Mouse (Mus musculus) MEL (cell line): Measurements from ENCODE around the gene Grk3. TPM values are rescaled to one million over a fixed set of nuclear protein-coding genes. Genes with fewer than 3 reads are reported as not detected.

Experiments
- DNase-seq: peaks from one replicate; pipeline ENCODE4 v3.0.0; 2011; ENCODE audit warnings: low read depth, low spot score
- H3K27ac ChIP-seq: 2 replicates; pipeline ENCODE4 v1.5.1; 2012; ENCODE audit warnings: low read depth, mild to moderate bottlenecking, control low read depth, low read length, moderate library complexity; ENCODE audit not compliant: control insufficient read depth
- H3K27me3 ChIP-seq, 2 experiments: fragments of 150-350 bp in 1 of 2; sonication (generic) in 1 of 2; 2 replicates each; pipeline ENCODE4 v1.6.1; 2012; ENCODE audit warnings: low read length in 2 of 2, mild to moderate bottlenecking in 2 of 2, improper control_type of control experiment in 1 of 2, moderate library complexity in 1 of 2; ENCODE audit not compliant: insufficient read depth in 2 of 2, control insufficient read depth in 1 of 2
- H3K36me3 ChIP-seq, 2 experiments: 2 replicates each; pipeline ENCODE4 v1.6.1; 2012 to 2014; ENCODE audit warnings: low read length in 2 of 2, improper control_type of control experiment in 1 of 2, inconsistent platforms in 1 of 2, mild to moderate bottlenecking in 1 of 2; ENCODE audit not compliant: insufficient read depth in 2 of 2, control insufficient read depth in 1 of 2
- H3K4me1 ChIP-seq, 2 experiments: fragments of 150-350 bp in 1 of 2; sonication (generic) in 1 of 2; 2 replicates each; pipeline ENCODE4 v1.6.1; 2012; ENCODE audit warnings: low read length in 2 of 2, improper control_type of control experiment in 1 of 2, mild to moderate bottlenecking in 1 of 2; ENCODE audit not compliant: insufficient read depth in 2 of 2, control insufficient read depth in 1 of 2
- H3K4me3 ChIP-seq, 2 experiments: fragments of 150-350 bp in 1 of 2; sonication (generic) in 1 of 2; 2 replicates each; pipeline ENCODE4 v1.5.1; 2012; ENCODE audit warnings: low read depth in 2 of 2, low read length in 2 of 2, mild to moderate bottlenecking in 2 of 2, moderate library complexity in 2 of 2, control low read depth in 1 of 2, improper control_type of control experiment in 1 of 2; ENCODE audit not compliant: control insufficient read depth in 1 of 2, insufficient read depth in 1 of 2
- H3K79me2 ChIP-seq: 2 replicates; pipeline ENCODE4 v1.6.1; 2012; ENCODE audit warnings: mild to moderate bottlenecking, low read length, moderate library complexity; ENCODE audit not compliant: control insufficient read depth, poor library complexity, insufficient read depth
- H3K9ac ChIP-seq: 2 replicates; pipeline ENCODE4 v1.6.1; 2012; ENCODE audit warnings: low read depth, mild to moderate bottlenecking, control low read depth, low read length, moderate library complexity; ENCODE audit not compliant: control insufficient read depth, poor library complexity, severe bottlenecking
- H3K9me3 ChIP-seq: fragments of 150-350 bp; sonication (generic); replicated peaks from 2 replicates; pipeline ENCODE4 v1.6.1; 2012; ENCODE audit warnings: mild to moderate bottlenecking, low read length, improper control_type of control experiment, moderate library complexity; ENCODE audit not compliant: insufficient read depth
- BHLHE40 ChIP-seq: IDR thresholded peaks from 2 replicates; pipeline ENCODE4 v1.6.1; 2012; ENCODE audit warnings: low read depth, mild to moderate bottlenecking, inconsistent platforms, low read length, improper control_type of control experiment, borderline replicate concordance
- CHD2 ChIP-seq: IDR thresholded peaks from 2 replicates; pipeline ENCODE4 v1.6.1; 2011; ENCODE audit warnings: low read length, improper control_type of control experiment
- CTCF ChIP-seq, 3 experiments: IDR thresholded peaks in 2 of 3; conservative IDR thresholded peaks in 1 of 3; 2 replicates each; pipeline ENCODE4 v1.5.1; 2011 to 2012; ENCODE audit warnings: low read length in 3 of 3, low read depth in 2 of 3, mild to moderate bottlenecking in 2 of 3, improper control_type of control experiment in 1 of 3, inconsistent platforms in 1 of 3, mixed read lengths in 1 of 3, moderate library complexity in 1 of 3; ENCODE audit not compliant: control insufficient read depth in 1 of 3, insufficient read depth in 1 of 3, poor library complexity in 1 of 3, severe bottlenecking in 1 of 3
- E2F4 ChIP-seq: IDR thresholded peaks from 2 replicates; pipeline ENCODE4 v1.6.1; 2011; ENCODE audit warnings: low read depth, low read length, improper control_type of control experiment, borderline replicate concordance
- ELF1 ChIP-seq: IDR thresholded peaks from 2 replicates; pipeline ENCODE4 v1.6.1; 2014; ENCODE audit warnings: low read depth, mild to moderate bottlenecking, inconsistent platforms, low read length, improper control_type of control experiment, moderate library complexity
- GATA1 ChIP-seq: IDR thresholded peaks from 2 replicates; pipeline ENCODE4 v1.6.1; 2011; ENCODE audit warnings: low read depth, low read length, improper control_type of control experiment
- HCFC1 ChIP-seq: IDR thresholded peaks from 2 replicates; pipeline ENCODE4 v1.6.1; 2012; ENCODE audit warnings: low read depth, mild to moderate bottlenecking, inconsistent platforms, low read length, improper control_type of control experiment, moderate library complexity
- JUND ChIP-seq: IDR thresholded peaks from 2 replicates; pipeline ENCODE4 v1.6.1; 2011; ENCODE audit warnings: low read depth, mild to moderate bottlenecking, improper control_type of control experiment, low read length
- KAT2A ChIP-seq: conservative IDR thresholded peaks from 2 replicates; pipeline ENCODE4 v1.6.1; 2012; ENCODE audit warnings: low read depth, low read length, improper control_type of control experiment, inconsistent platforms
- MAFK ChIP-seq: IDR thresholded peaks from 2 replicates; pipeline ENCODE4 v1.6.1; 2011; ENCODE audit warnings: low read depth, mild to moderate bottlenecking, low read length, improper control_type of control experiment, borderline replicate concordance
- MAZ ChIP-seq: IDR thresholded peaks from 2 replicates; pipeline ENCODE4 v1.6.1; 2012; ENCODE audit warnings: low read depth, mild to moderate bottlenecking, inconsistent platforms, low read length, improper control_type of control experiment
- MXI1 ChIP-seq: IDR thresholded peaks from 2 replicates; pipeline ENCODE4 v1.6.1; 2011; ENCODE audit warnings: mild to moderate bottlenecking, low read depth, low read length, improper control_type of control experiment
- NRF1 ChIP-seq: IDR thresholded peaks from 2 replicates; pipeline ENCODE4 v1.6.1; 2014; ENCODE audit warnings: low read depth, mild to moderate bottlenecking, inconsistent platforms, low read length, improper control_type of control experiment, moderate library complexity; ENCODE audit not compliant: poor library complexity, insufficient read depth, severe bottlenecking
- POLR2A ChIP-seq, 2 experiments: IDR thresholded peaks; 2 replicates each; pipeline ENCODE4 v1.6.1; 2011 to 2012; ENCODE audit warnings: low read length in 2 of 2, mild to moderate bottlenecking in 2 of 2, control low read depth in 1 of 2, improper control_type of control experiment in 1 of 2, low read depth in 1 of 2, moderate library complexity in 1 of 2; ENCODE audit not compliant: control insufficient read depth in 1 of 2, insufficient read depth in 1 of 2, poor library complexity in 1 of 2
- POLR2AphosphoS5 ChIP-seq: IDR thresholded peaks from 2 replicates; pipeline ENCODE4 v1.6.1; 2012; ENCODE audit warnings: low read depth, borderline replicate concordance, mild to moderate bottlenecking, inconsistent platforms, low read length, moderate library complexity, mixed read lengths
- RAD21 ChIP-seq: IDR thresholded peaks from 2 replicates; pipeline ENCODE4 v1.6.1; 2011; ENCODE audit warnings: mild to moderate bottlenecking, low read depth, low read length, improper control_type of control experiment
- SIN3A ChIP-seq: IDR thresholded peaks from 2 replicates; pipeline ENCODE4 v1.6.1; 2012; ENCODE audit warnings: low read length, improper control_type of control experiment, inconsistent platforms
- TBP ChIP-seq: IDR thresholded peaks from 2 replicates; pipeline ENCODE4 v1.8.0; 2011; ENCODE audit warnings: low read depth, low read length, improper control_type of control experiment
- TCF12 ChIP-seq: IDR thresholded peaks from 2 replicates; pipeline ENCODE4 v1.6.1; 2014; ENCODE audit warnings: low read depth, mild to moderate bottlenecking, inconsistent platforms, low read length, improper control_type of control experiment, moderate library complexity
- UBTF ChIP-seq: IDR thresholded peaks from 2 replicates; pipeline ENCODE4 v1.6.1; 2012; ENCODE audit warnings: low read depth, mild to moderate bottlenecking, inconsistent platforms, low read length, improper control_type of control experiment, moderate library complexity, borderline replicate concordance; ENCODE audit not compliant: insufficient read depth
- USF2 ChIP-seq, 2 experiments: IDR thresholded peaks; 2 replicates each; pipeline ENCODE4 v1.6.1; 2011 to 2012; ENCODE audit warnings: improper control_type of control experiment in 2 of 2, low read length in 2 of 2, borderline replicate concordance in 1 of 2, inconsistent platforms in 1 of 2, low read depth in 1 of 2, mild to moderate bottlenecking in 1 of 2; ENCODE audit not compliant: insufficient read depth in 1 of 2
- ZC3H11A ChIP-seq: IDR thresholded peaks from 2 replicates; pipeline ENCODE4 v1.6.1; 2012; ENCODE audit warnings: low read depth, mild to moderate bottlenecking, inconsistent platforms, low read length, improper control_type of control experiment
- ZKSCAN1 ChIP-seq: IDR thresholded peaks from 2 replicates; pipeline ENCODE4 v1.6.1; 2012; ENCODE audit warnings: low read depth, mild to moderate bottlenecking, inconsistent platforms, low read length, improper control_type of control experiment, moderate library complexity
- ZNF384 ChIP-seq: IDR thresholded peaks from 2 replicates; pipeline ENCODE4 v1.6.1; 2012; ENCODE audit warnings: low read depth, mild to moderate bottlenecking, inconsistent platforms, low read length, improper control_type of control experiment
- polyA plus RNA-seq, 2 experiments: library from polyadenylated mRNA; stranded (reverse) in 1 of 2; unstranded in 1 of 2; fragments of >175 nt in 1 of 2; fragments of >200 nt in 1 of 2; gene quantifications; 2 replicates each; pipeline versions ENCODE4 v1.2.1 to v1.2.4; 2012; ENCODE audit warnings: low replicate concordance in 2 of 2, low read depth in 1 of 2; ENCODE audit not compliant: insufficient read length in 2 of 2, insufficient read depth in 1 of 2, missing spikeins in 1 of 2
- total RNA-seq: library from RNA; depleted of rRNA; stranded (reverse); fragments of 300-350 nt; gene quantifications from 2 replicates; pipeline ENCODE4 v1.2.3, GENCODE M21; 2012

The Grk3 gene
- total and polyA plus RNA-seq, 3 experiments = not detected

GRCm38 (mm10) chr5:112973596-112973995 is 42.0 kb downstream of the Grk3 start:
- Histone ChIP-seq H3K27me3 (no peaks in the 10 kb centered on the region), H3K36me3 (no peaks in the 10 kb centered on the region)
- TF ChIP-seq MAFK = no peak
- TF ChIP-seq, all 39 proteins: peak for 0
- H3K9ac ChIP-seq = no peak overlapping the region
- H3K9me3 ChIP-seq = no peaks in the 10 kb centered on the region
- H3K4me3 ChIP-seq = no peak overlapping the region
- H3K27ac ChIP-seq = no peak overlapping the region
- no peaks in the 10 kb centered on the region for H3K4me1 ChIP-seq
- H3K79me2 ChIP-seq = no peaks in the 10 kb centered on the region
- no peak for DNase-seq

DNA sequence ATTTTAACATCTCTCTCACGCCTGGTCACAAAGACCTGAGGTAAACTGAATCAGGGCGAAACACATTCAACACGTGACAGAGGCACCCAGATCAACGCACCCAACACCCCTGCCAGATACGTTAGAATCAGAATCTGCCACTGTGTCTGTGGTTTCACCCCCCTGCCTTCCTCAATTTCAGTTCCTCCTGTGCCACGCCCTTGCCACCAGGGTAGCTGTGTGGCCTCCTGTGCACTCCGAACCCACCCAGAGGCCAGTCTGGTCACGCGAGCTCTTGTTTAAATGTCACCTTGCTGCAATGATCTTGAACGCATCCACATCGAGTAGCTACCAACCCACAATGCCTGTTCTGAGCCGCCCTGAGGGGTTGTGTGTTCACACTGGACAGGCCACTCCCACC is 43.3 kb downstream of the Grk3 start:
- Histone ChIP-seq H3K27ac (no peak overlapping the region), H3K4me1 (no peaks in the 10 kb centered on the region), H3K36me3 (no peaks in the 10 kb centered on the region), H3K4me3 (no peak overlapping the region), H3K9me3 (no peaks in the 10 kb centered on the region), H3K79me2 (no peaks in the 10 kb centered on the region), H3K27me3 (no peaks in the 10 kb centered on the region), H3K9ac (no peak overlapping the region)
- DNase-seq = no peak
- TF ChIP-seq MXI1 (no peak), KAT2A (no peak), CTCF (IDR thresholded peaks at IDR 0.05 in 2 of 3, conservative IDR thresholded peaks at IDR 0.05 in 1 of 3; ENCODE audit: control insufficient read depth in 1 of 3, insufficient read depth in 1 of 3, low read depth in 2 of 3, low read length in 3 of 3, poor library complexity in 1 of 3, severe bottlenecking in 1 of 3) (no peak), TBP (no peak), BHLHE40 (no peak), RAD21 (no peak), GATA1 (no peak), MAFK (no peak)

DNA sequence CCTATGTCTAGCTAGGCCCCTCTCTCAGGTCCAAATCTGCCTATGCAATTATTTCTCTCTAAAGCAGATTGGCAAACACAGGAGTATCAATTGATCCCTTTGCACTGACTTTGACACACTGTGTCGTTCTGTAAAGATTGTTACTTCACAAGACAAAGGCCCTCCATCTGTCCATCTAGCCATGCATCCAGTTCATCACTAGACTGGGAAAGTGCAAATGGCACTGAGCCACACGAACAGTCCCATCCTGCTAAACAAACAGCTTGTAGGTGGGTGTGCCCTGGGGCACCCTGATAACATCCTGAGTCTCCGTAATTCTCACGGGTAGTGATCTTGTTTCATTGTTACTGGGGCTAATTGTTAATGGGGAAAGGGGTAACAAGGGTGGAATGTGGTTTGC is 52.1 kb downstream of the Grk3 start:
- H3K9ac ChIP-seq = no peak overlapping the region
- no peak for TF ChIP-seq ZKSCAN1
- TF ChIP-seq POLR2AphosphoS5 = no peak
- no peak for TF ChIP-seq USF2 (IDR thresholded peaks at IDR 0.05; ENCODE audit: borderline replicate concordance in 1 of 2, insufficient read depth in 1 of 2, low read depth in 1 of 2, low read length in 2 of 2)
- TF ChIP-seq BHLHE40 = no peak
- no peak for TF ChIP-seq ZC3H11A
- TF ChIP-seq CHD2 = no peak
- TF ChIP-seq HCFC1 = no peak
- TF ChIP-seq MXI1 = no peak
- no peak for TF ChIP-seq TCF12
- TF ChIP-seq UBTF = no peak
- TF ChIP-seq SIN3A = no peak
- TF ChIP-seq KAT2A = no peak
- no peak for TF ChIP-seq TBP
- TF ChIP-seq E2F4 = no peak
- no peak for TF ChIP-seq NRF1
- no peak for TF ChIP-seq JUND
- TF ChIP-seq ZNF384 = no peak
- no peak for TF ChIP-seq POLR2A (IDR thresholded peaks at IDR 0.05; ENCODE audit: control insufficient read depth in 1 of 2, insufficient read depth in 1 of 2, low read depth in 1 of 2, low read length in 2 of 2, poor library complexity in 1 of 2)
- TF ChIP-seq MAZ = no peak
- no peak for TF ChIP-seq ELF1
- no peaks in the 10 kb centered on the region for H3K9me3 ChIP-seq
- no peaks in the 10 kb centered on the region; a peak in 1 of 4 replicates for H3K27me3 ChIP-seq
- H3K4me3 ChIP-seq = no peak overlapping the region
- DNase-seq = no peak
- H3K27ac ChIP-seq = no peak overlapping the region
- no peaks in the 10 kb centered on the region for H3K79me2 ChIP-seq
- no peaks in the 10 kb centered on the region for H3K36me3 ChIP-seq
- H3K4me1 ChIP-seq = no peaks in the 10 kb centered on the region
